Mouse (Mus musculus): ENCODE data around the gene Gm813.

DNA sequence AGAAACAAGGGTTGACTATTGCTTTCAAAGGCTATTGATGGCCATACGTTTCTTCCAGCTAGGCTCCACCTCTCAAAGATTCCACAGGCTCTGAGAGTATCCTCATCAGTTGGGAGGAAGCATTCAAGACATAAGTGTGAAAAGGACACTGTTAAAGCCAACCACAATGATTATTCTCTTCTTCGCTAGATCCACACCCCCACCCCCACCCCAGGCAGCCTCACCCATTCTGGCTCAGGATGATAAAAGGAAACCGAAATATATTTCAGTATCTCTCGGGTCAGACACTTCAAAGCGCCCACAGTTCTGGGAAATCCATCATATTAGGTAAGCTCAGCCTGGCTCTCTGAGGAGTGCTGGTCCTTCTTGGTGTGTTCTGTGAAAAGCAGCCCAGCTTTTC is 45.0 kb upstream of the Gm813 start:
- TF ChIP-seq CTCF (IDR thresholded peaks at IDR 0.05; ENCODE audit: low read depth, low read length) (no peak), POLR2A (IDR thresholded peaks at IDR 0.05; ENCODE audit: borderline replicate concordance, low read depth, low read length) (no peak)

All from bone marrow macrophage, adult 2 months (primary cell).